Mouse (Mus musculus) CD4-positive naive resting alpha-beta T cell, adult 57 days (primary cell): Measurements from ENCODE around the gene Vmn2r96. TPM values are rescaled to one million over a fixed set of nuclear protein-coding genes. Genes with fewer than 3 reads are reported as not detected.

Source experiments
- total RNA-seq: library from RNA; stranded (reverse); gene quantifications from one replicate; pipeline ENCODE4 v1.2.4, GENCODE M21; 2023

The Vmn2r96 gene
- total RNA-seq, result 1.9 TPM

DNA sequence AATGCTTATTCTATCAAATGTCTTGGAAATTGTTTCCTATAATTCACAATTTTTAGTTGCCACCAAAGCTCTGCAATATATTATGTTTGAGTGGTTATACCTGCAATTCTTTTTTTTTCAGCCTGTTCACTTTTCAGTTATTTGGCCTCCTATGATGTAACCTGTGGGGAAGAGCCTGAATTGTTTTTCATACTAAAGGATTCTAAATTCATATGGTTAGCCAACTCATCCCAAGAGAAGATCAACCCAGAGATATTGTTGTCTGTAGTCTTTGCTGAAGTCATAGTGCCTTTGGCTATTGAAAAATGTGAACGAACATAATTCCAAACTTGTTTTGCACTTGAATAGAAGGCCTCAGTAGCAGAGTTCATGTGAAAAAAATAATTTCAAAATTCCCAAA is at the start of gene Vmn2r96:
Gene Vmn2r96, plus strand, starts transcription at position 301 of the 400 bp plus-strand sequence.

Other genes with a start within 250 kb of the Vmn2r96 start
- gene Vmn2r95, start 149.1 kb upstream of the Vmn2r96 start, total RNA-seq, result not detected